Mouse (Mus musculus) heart, embryonic 13.5 days (tissue): ENCODE data around the gene Sertad2. TPM values are rescaled to one million over a fixed set of nuclear protein-coding genes. Genes with fewer than 3 reads are reported as not detected.

Experiments used
- ATAC-seq: fragments of 200-750 bp; cut with Nextera tagmentation; 2 replicates; pipeline ENCODE4 v1.8.0; 2017; ENCODE audit warnings: moderate TSS enrichment; ENCODE audit not compliant: insufficient number of reproducible peaks, low FRiP score, low TSS enrichment; ENCODE audit errors: extremely low read depth
- H3K27ac ChIP-seq: fragments of 300-500 bp; sonication (generic); replicated peaks from 2 replicates; pipeline ENCODE4 v1.5.1; 2015; ENCODE audit warnings: moderate library complexity, mild to moderate bottlenecking, inconsistent platforms
- H3K27me3 ChIP-seq: fragments of 300-500 bp; sonication (generic); replicated peaks from 2 replicates; pipeline ENCODE4 v1.6.1; 2015; ENCODE audit warnings: mild to moderate bottlenecking, inconsistent platforms
- H3K36me3 ChIP-seq: fragments of 300-500 bp; sonication (generic); 2 replicates; pipeline ENCODE4 v1.6.1; 2015; ENCODE audit warnings: mild to moderate bottlenecking, inconsistent platforms
- H3K4me1 ChIP-seq: fragments of 300-500 bp; sonication (generic); 2 replicates; pipeline ENCODE4 v1.6.1; 2015; ENCODE audit warnings: inconsistent platforms
- H3K4me2 ChIP-seq: fragments of 300-500 bp; sonication (generic); 2 replicates; pipeline ENCODE4 v1.6.1; 2015; ENCODE audit warnings: inconsistent platforms, mild to moderate bottlenecking, moderate library complexity
- H3K4me3 ChIP-seq: fragments of 300-500 bp; sonication (generic); 2 replicates; pipeline ENCODE4 v1.5.1; 2015; ENCODE audit warnings: moderate library complexity, mild to moderate bottlenecking, inconsistent platforms
- H3K9ac ChIP-seq: fragments of 300-500 bp; sonication (generic); 2 replicates; pipeline ENCODE4 v1.6.1; 2015; ENCODE audit warnings: inconsistent platforms, mild to moderate bottlenecking, moderate library complexity
- H3K9me3 ChIP-seq: fragments of 300-500 bp; sonication (generic); 2 replicates; pipeline ENCODE4 v1.6.1; 2016; ENCODE audit warnings: inconsistent platforms
- WGBS: fragments of 180-500 bp; shearing (Covaris S2); methylation state at CpG from one replicate; pipeline ENCODE4 v1.1.7; 2015; ENCODE audit warnings: mixed read lengths; 5-methylcytosine and 5-hydroxymethylcytosine counted together
- polyA plus RNA-seq: library from polyadenylated mRNA; unstranded; fragments of >200 nt; fragmentation: Nextera tagmentation; extraction: Ambion mirVana; gene quantifications from 2 replicates; pipeline ENCODE4 v1.2.1, GENCODE M21; 2015

The Sertad2 gene
- polyA plus RNA-seq, 1 experiment from 2014 or later: 30.5 TPM

DNA sequence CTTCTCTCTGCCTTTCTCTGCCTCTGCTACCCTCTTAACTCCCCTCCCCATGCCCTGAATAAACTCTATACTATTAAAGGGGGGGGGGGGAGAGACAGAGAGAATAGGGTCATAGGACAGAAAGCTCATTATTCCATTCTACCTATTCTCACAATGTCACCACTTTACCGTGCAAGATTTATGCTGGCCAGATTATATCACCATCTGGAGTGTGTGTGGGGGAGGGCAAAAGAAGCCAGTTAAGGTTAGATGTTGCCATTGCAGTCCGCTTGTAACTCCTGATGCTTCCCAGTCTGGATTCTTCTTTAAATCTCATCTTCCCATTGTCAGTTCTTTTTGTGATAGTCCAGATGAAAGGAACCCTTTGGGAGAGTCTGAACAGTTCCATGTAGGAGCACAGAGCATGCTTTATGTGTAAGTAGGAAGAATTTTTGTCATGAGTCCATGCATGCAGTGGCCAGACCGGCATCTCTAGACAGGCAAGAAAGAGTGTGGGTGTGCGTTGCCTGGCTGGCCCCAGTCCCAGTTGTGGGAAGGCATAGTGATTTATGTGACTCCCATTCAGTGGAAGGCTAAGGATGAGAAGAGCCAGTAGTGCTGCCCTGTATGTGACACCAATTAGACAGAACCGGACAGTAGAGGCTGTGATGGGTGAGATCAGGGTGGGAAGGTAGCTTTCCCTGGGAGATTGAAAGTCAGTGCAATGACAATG is 28.8 kb downstream of the Sertad2 start:
- no peak for ATAC-seq
- 64% methylated on average over 5 of the region's 5 CpGs for WGBS

DNA sequence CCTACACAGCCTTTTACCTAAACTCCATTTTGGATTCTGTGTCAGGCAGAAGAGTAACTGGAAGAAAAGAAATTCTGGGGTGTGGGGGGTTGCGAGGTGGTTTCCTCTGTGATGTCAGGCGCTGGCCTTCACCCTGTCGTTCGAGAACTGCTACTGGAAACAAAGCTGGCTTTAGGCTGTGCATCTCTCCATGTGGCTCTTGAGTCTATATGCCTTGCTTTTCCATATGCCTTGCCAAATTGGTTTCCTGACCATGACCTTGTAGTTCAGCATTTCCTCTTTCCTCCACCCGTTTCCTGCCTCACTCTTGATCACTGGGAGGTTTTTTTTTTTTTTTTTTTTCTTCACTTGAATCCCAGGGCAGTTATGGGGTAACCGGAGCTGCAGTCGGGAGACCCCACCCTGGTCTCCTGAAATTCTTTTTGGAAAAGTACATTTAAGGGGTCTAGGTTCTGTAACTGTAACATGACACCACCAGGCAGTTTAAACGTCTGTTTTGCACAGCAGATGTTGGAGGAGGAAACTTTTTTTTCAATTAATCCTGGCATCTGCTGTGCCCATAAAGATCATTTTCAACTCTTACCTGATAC is 33.1 kb downstream of the Sertad2 start:
- Histone ChIP-seq H3K9ac (no peak overlapping the region), H3K27ac (no peak overlapping the region; the same call in 1 of the 2 replicates), H3K4me2 (no peak overlapping the region), H3K27me3 (no peaks in the 10 kb centered on the region), H3K4me1 (peaks cover 34% of the 10 kb centered on the region), H3K9me3 (no peaks in the 10 kb centered on the region), H3K4me3 (no peak overlapping the region), H3K36me3 (no peaks in the 10 kb centered on the region)
- 48% methylated on average over 8 of the region's 8 CpGs for WGBS
- peak; percentile 51; the same call in 1 of the 2 replicates for ATAC-seq

More for the DNA sequence above, 28.8 kb downstream of the Sertad2 start:
- H3K9me3 ChIP-seq: no peaks in the 10 kb centered on the region
- no peak overlapping the region for H3K4me2 ChIP-seq
- H3K27me3 ChIP-seq: no peaks in the 10 kb centered on the region
- H3K36me3 ChIP-seq: no peaks in the 10 kb centered on the region
- peaks cover 30% of the 10 kb centered on the region for H3K4me1 ChIP-seq
- H3K9ac ChIP-seq: no peak overlapping the region
- no peak overlapping the region for H3K4me3 ChIP-seq
- no peak overlapping the region for H3K27ac ChIP-seq

DNA sequence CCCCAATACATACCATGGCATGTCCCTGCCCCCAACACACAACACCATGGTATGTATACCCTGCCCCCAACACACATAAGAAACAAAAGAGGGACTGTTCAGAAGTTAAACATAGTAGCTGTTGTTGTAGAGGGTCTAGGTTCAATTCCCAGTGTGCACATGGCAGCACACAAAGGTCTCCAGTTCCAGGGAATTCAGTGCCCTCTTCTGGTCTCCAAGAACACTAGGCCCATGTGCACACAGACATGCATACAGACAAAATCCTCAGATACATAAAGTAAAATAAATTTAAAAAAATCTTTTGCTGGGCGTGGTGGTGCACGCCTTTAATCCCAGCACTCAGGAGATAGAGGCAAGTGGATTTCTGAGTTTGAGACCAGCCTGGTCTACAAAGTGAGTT is 39.7 kb downstream of the Sertad2 start:
- H3K9ac ChIP-seq: no peak overlapping the region
- no peak overlapping the region for H3K4me2 ChIP-seq
- H3K9me3 ChIP-seq: no peaks in the 10 kb centered on the region
- H3K4me3 ChIP-seq: no peak overlapping the region
- no peak for ATAC-seq
- H3K4me1 ChIP-seq: peaks cover 27% of the 10 kb centered on the region
- H3K27me3 ChIP-seq: no peaks in the 10 kb centered on the region
- H3K36me3 ChIP-seq: no peaks in the 10 kb centered on the region
- no peak overlapping the region for H3K27ac ChIP-seq
- 91% methylated on average over 2 of the region's 2 CpGs for WGBS

DNA sequence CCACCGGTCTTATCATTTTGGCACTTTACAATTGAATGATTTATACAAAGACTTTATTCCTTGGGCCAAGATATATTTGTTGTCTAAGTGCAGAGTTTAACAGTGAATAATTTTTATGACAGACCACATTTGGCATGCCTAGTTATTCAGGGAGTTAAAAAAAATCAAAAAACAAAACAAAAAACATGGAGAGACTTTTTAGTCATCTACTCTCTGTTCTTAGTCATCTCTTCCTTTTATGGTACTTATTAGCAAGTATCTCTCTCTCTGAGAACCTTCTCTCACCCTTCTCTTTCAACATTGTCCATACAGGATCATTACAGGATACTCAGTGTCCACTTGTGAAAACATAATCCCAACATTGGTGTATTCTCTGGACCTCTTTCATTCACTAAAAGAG is 42.2 kb downstream of the Sertad2 start:
- Histone ChIP-seq H3K4me1 (peaks cover 34% of the 10 kb centered on the region), H3K36me3 (no peaks in the 10 kb centered on the region), H3K4me2 (no peak overlapping the region), H3K9me3 (no peaks in the 10 kb centered on the region), H3K27ac (no peak overlapping the region), H3K4me3 (no peak overlapping the region), H3K9ac (no peak overlapping the region), H3K27me3 (no peaks in the 10 kb centered on the region)
- no peak for ATAC-seq
- 51% methylated on average over 1 of the region's 1 CpGs for WGBS

DNA sequence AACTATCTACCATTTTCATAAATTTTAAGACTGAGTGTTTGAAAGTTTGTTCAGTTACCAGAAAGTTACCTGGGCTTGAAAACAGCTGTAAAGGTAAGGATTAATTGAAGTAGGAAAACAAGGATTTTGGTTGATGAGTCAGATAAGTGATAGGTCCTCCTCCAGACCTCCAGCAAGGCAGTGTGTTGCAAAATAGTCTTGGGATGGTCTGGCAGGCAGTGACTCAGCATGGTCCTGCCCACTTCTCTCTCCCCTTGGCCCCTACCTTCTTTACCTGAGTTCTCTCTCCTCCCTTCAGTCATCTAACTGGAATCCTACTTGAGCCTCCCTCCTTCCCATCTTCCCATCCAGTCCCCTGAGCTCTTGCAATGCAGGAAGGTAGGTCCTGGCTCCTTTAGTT is 43.1 kb downstream of the Sertad2 start:
- no peak overlapping the region for H3K27ac ChIP-seq
- H3K4me3 ChIP-seq: no peak overlapping the region
- no peaks in the 10 kb centered on the region for H3K27me3 ChIP-seq
- no peak overlapping the region for H3K9ac ChIP-seq
- ATAC-seq: no peak
- no peak overlapping the region for H3K4me2 ChIP-seq
- H3K4me1 ChIP-seq: peaks cover 26% of the 10 kb centered on the region
- H3K36me3 ChIP-seq: no peaks in the 10 kb centered on the region
- no peaks in the 10 kb centered on the region for H3K9me3 ChIP-seq

DNA sequence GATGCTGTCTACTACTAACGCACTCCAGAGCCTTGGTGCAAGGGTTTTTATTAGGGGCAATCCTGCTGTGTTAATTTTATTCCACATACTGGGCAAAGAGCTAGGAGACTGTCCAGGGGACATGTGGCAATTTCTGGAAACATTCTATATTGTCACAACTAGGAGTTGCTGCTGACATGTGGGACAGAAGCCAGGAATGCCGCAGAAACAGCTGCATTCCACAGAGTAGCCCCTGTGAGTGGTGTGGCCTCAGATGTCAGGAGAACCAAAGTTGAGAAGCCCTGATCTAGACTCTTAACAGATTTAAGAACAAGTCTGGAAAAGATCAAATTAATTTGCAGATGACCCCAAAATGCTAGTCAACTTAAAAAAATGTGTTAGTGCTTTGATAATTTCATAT is 46.3 kb downstream of the Sertad2 start:
- Histone ChIP-seq H3K4me1 (peaks cover 25% of the 10 kb centered on the region), H3K4me3 (no peak overlapping the region), H3K27me3 (no peaks in the 10 kb centered on the region), H3K9ac (no peak overlapping the region), H3K36me3 (no peaks in the 10 kb centered on the region), H3K9me3 (no peaks in the 10 kb centered on the region), H3K4me2 (peak overlapping the region; percentile 28; the same call in 1 of the 2 replicates), H3K27ac (peak overlapping the region; percentile 83)
- WGBS: 19% methylated on average over 2 of the region's 2 CpGs
- ATAC-seq: no peak

DNA sequence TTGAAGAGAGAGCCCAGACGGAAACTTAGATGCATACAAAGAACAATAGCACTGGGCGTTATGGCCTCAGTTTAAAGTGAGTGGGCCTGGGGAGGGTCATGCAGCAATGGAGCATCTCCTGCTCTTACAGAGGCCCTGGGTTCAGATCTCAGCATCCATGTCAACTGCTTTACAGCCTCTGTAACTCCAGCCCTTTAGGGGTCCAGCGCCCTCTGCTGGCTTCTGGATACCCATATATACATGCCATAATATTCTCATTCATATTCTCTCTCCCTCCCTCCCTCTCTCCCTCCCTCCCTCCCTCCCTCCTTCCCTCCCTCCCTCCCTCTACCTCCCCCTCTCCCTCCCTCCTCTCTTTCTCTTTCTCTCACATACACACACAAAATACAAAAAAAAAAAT is 49.0 kb downstream of the Sertad2 start:
- 73% methylated on average over 3 of the region's 3 CpGs for WGBS
- ATAC-seq: no peak

DNA sequence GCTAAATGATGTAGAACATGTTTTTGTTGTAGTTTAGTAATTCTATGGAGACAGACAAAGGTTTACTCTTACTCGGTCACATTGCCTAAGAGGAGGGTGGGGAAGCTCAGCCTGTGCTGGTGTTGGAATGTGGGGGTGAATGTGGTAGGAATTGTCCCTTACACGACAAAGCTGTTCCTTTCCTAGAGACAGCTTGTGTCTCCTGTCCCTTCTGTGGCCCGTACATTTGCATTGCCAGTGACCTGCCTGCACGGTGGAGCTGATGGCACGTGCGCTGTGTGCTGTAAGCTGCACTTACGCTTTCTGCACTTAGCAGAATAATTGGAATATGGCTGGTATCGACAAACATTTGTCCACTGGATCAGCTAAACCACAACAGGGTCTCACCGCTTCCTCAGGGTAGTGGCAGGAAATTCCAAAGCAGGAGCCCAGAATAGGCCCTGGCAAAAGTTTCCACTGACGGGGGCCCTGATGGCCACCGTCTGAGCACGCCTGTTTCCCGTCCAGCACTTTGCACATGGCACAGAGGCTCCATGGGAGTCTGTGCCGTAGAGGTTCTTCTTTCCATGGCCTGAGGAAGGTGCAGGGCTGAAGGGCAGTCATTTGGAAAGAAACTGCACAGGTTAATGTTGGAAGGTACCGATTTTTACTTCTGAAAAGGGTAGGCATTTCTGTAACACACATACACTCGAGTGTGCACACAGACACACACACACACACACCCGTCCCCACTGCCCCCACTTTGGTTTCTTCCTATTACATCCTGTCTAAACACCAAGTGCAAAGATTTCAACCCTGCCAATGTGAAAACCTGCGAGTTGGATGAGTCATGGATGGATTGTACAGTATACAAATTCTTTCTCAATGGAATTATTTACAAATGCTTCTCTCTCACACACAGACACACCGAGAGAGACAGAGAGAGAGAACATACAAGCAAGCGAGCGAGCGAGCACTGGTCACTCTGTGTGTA is 51.5 kb downstream of the Sertad2 start:
- H3K4me2 ChIP-seq: peak overlapping the region; percentile 47
- H3K27me3 ChIP-seq: no peaks in the 10 kb centered on the region
- 44% methylated on average over 22 of the region's 22 CpGs for WGBS
- peak overlapping the region; percentile 82 for H3K27ac ChIP-seq
- no peak; the same call in 1 of the 2 replicates for ATAC-seq
- no peak overlapping the region for H3K4me3 ChIP-seq
- H3K9me3 ChIP-seq: no peaks in the 10 kb centered on the region
- H3K36me3 ChIP-seq: no peaks in the 10 kb centered on the region
- H3K9ac ChIP-seq: peak overlapping the region; percentile 57
- peaks cover 19% of the 10 kb centered on the region for H3K4me1 ChIP-seq

More for the DNA sequence above, 49.0 kb downstream of the Sertad2 start:
- Histone ChIP-seq H3K4me3 (no peak overlapping the region), H3K4me2 (no peak overlapping the region), H3K9ac (no peak overlapping the region), H3K27me3 (no peaks in the 10 kb centered on the region), H3K36me3 (no peaks in the 10 kb centered on the region), H3K9me3 (no peaks in the 10 kb centered on the region), H3K4me1 (peaks cover 32% of the 10 kb centered on the region), H3K27ac (no peak overlapping the region)

DNA sequence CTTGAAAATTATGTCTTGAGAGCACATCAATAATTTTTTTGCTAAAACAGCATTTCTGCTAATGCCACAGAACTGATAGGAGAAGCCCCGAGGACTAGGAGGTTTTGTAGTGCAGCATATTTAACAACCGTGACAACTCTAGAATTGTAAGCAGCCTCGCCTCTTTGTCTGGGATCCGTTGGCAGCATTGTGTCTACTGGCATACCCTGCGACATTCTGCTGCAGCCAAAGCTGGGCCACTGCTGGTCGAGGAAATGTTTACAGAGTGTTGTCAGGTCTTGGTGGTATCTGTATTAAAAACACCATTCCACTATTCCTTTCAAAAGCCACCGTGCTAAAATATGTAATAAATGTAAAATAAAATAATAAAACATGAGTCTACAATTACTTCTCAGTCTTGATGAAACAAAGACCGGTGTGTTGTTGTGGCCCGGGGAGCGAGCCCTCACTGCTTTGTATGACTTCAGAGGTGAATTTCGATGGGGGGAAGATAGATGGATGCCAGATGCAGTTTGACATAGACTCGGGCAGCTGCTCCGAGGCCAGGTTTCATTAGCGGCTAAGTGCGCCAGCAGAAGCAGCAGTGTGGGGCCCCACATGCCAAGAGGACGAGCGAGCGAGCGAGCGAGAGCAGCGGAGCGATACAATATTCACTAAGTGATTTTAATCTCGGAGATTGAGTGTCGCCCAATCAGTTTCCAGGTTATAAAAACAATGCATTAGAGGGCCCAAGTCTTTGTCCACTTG is 60.2 kb downstream of the Sertad2 start:
- H3K9me3 ChIP-seq: no peaks in the 10 kb centered on the region
- H3K4me3 ChIP-seq: peak overlapping the region; percentile 18
- H3K36me3 ChIP-seq: no peaks in the 10 kb centered on the region
- ATAC-seq: no peak
- peak overlapping the region; percentile 58 for H3K4me2 ChIP-seq
- 35% methylated on average over 24 of the region's 24 CpGs for WGBS
- peak overlapping the region; percentile 73 for H3K27ac ChIP-seq
- no peaks in the 10 kb centered on the region for H3K27me3 ChIP-seq
- H3K9ac ChIP-seq: peak overlapping the region; percentile 69
- peaks cover 44% of the 10 kb centered on the region for H3K4me1 ChIP-seq

DNA sequence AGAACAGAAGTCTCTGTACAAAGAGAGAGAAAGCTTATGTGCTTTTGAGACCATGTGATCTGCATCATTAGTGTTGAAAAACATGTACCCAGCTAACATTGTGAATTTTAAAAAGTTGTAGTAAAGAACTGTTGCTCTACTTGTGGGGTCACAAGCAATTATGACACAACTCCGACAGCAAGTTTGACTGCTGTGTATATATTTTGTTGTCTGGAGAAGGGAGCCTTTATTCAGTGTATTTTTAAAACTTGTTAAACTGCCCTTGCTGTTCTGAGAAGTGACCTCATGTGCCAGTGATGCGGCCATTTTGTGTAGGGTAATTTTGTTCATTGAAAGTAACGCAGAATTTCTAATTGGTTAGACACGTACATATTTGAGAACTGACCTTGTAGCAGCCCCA is 61.1 kb downstream of the Sertad2 start:
- 80% methylated on average over 4 of the region's 4 CpGs for WGBS
- H3K4me2 ChIP-seq: peak overlapping the region; percentile 58; the same call in 1 of the 2 replicates

More for the DNA sequence above, 61.1 kb downstream of the Sertad2 start:
- Histone ChIP-seq H3K9ac (no peak overlapping the region), H3K4me1 (peaks cover 53% of the 10 kb centered on the region), H3K27ac (peak overlapping the region; percentile 73), H3K27me3 (no peaks in the 10 kb centered on the region), H3K36me3 (no peaks in the 10 kb centered on the region), H3K9me3 (no peaks in the 10 kb centered on the region), H3K4me3 (no peak overlapping the region)
- ATAC-seq: no peak
